Mouse (Mus musculus) embryonic facial prominence, embryonic 12.5 days (tissue): ENCODE measurements around the gene Rsph6a. TPM values are rescaled to one million over a fixed set of nuclear protein-coding genes. Genes with fewer than 3 reads are reported as not detected.

Experiments
- ATAC-seq: fragments of 200-750 bp; cut with Nextera tagmentation; 2 replicates; pipeline ENCODE4 v1.8.0; 2017; ENCODE audit not compliant: insufficient number of reproducible peaks, insufficient read depth, low FRiP score, low TSS enrichment
- H3K27ac ChIP-seq: fragments of 300-500 bp; sonication (generic); 2 replicates; pipeline ENCODE4 v1.5.1; 2016; ENCODE audit warnings: mild to moderate bottlenecking
- H3K27me3 ChIP-seq: fragments of 300-500 bp; sonication (generic); 2 replicates; pipeline ENCODE4 v1.6.1; 2016; ENCODE audit warnings: mild to moderate bottlenecking, moderate library complexity
- H3K36me3 ChIP-seq: fragments of 300-500 bp; sonication (generic); 2 replicates; pipeline ENCODE4 v1.6.1; 2016; ENCODE audit warnings: mild to moderate bottlenecking
- H3K4me1 ChIP-seq: fragments of 300-500 bp; sonication (generic); 2 replicates; pipeline ENCODE4 v1.6.1; 2016
- H3K4me2 ChIP-seq: fragments of 300-500 bp; sonication (generic); replicated peaks from 2 replicates; pipeline ENCODE4 v1.6.1; 2016; ENCODE audit warnings: mild to moderate bottlenecking, moderate library complexity
- H3K4me3 ChIP-seq: fragments of 300-500 bp; sonication (generic); 2 replicates; pipeline ENCODE4 v1.5.1; 2016; ENCODE audit warnings: mild to moderate bottlenecking
- H3K9ac ChIP-seq: fragments of 300-500 bp; sonication (generic); 2 replicates; pipeline ENCODE4 v1.6.1; 2016; ENCODE audit warnings: mild to moderate bottlenecking, moderate library complexity
- H3K9me3 ChIP-seq: fragments of 300-500 bp; sonication (generic); 2 replicates; pipeline ENCODE4 v1.6.1; 2016; ENCODE audit warnings: mild to moderate bottlenecking, moderate library complexity
- WGBS: fragments of 180-500 bp; shearing (Covaris S2); methylation state at CpG from one replicate; pipeline ENCODE4 v1.1.7; 2016; 5-methylcytosine and 5-hydroxymethylcytosine counted together
- polyA plus RNA-seq: library from polyadenylated mRNA; unstranded; fragments of >200 nt; fragmentation: Nextera tagmentation; extraction: Ambion mirVana; gene quantifications from 2 replicates; pipeline ENCODE4 v1.2.1, GENCODE M21; 2016

Rsph6a gene
- polyA plus RNA-seq, 1 experiment from 2014 or later = not detected

GRCm38 (mm10) chr7:19022189-19022958 lies 32.1 kb upstream of the Rsph6a start:
- H3K36me3 ChIP-seq = no peaks in the 10 kb centered on the region
- no peak overlapping the region for H3K9ac ChIP-seq
- H3K4me2 ChIP-seq = no peak overlapping the region
- peaks cover 15% of the 10 kb centered on the region for H3K4me1 ChIP-seq
- H3K27ac ChIP-seq = no peak overlapping the region
- no peak for ATAC-seq
- no peaks in the 10 kb centered on the region for H3K9me3 ChIP-seq
- no peak overlapping the region for H3K4me3 ChIP-seq
- H3K27me3 ChIP-seq = peaks cover 40% of the 10 kb centered on the region
- WGBS = 56% methylated on average over 18 of the region's 18 CpGs

- Histone ChIP-seq H3K4me3 (peak within 1 kb of the TSS; percentile 82), H3K36me3 (no peaks in the 10 kb centered on the region), H3K4me2 (peak within 1 kb of the TSS; percentile 90), H3K4me1 (peaks cover 22% of the 10 kb centered on the region), H3K9ac (peak within 1 kb of the TSS; percentile 95), H3K27ac (peak within 1 kb of the TSS; percentile 60; the same call in 1 of the 2 replicates), H3K27me3 (peaks cover 40% of the 10 kb centered on the region), H3K9me3 (no peaks in the 10 kb centered on the region)
- WGBS = 5% methylated on average over 30 of the region's 30 CpGs
- no peak for ATAC-seq
These were observed 31.1 kb upstream of the Rsph6a start, which contains the start of gene Foxa3 for GRCm38 (mm10) chr7:19023357-19023814. TSS of gene Foxa3 (minus strand) at chr7:19023538.

GRCm38 (mm10) chr7:19024096-19024506 lies 30.4 kb upstream of the Rsph6a start, which contains the start of gene Sympk:
TSS of gene Sympk (plus strand) at chr7:19024377.
- peak within 1 kb of the TSS; percentile 60; the same call in 1 of the 2 replicates for H3K27ac ChIP-seq

GRCm38 (mm10) chr7:19024581-19025255 lies 29.8 kb upstream of the Rsph6a start:
- H3K9me3 ChIP-seq = no peaks in the 10 kb centered on the region
- H3K4me3 ChIP-seq = peak overlapping the region; percentile 82
- H3K4me2 ChIP-seq = peak overlapping the region; percentile 90
- peaks cover 40% of the 10 kb centered on the region for H3K27me3 ChIP-seq
- H3K36me3 ChIP-seq = peaks cover 12% of the 10 kb centered on the region
- peak overlapping the region; percentile 60; the same call in 1 of the 2 replicates for H3K27ac ChIP-seq
- H3K9ac ChIP-seq = peak overlapping the region; percentile 95
- peak; percentile 49 for ATAC-seq
- 1% methylated on average over 35 of the region's 36 CpGs for WGBS
- H3K4me1 ChIP-seq = peaks cover 22% of the 10 kb centered on the region

More at GRCm38 (mm10) chr7:19024096-19024506, 30.4 kb upstream of the Rsph6a start, which contains the start of gene Sympk:
- Histone ChIP-seq H3K4me1 (peaks cover 22% of the 10 kb centered on the region), H3K4me2 (peak within 1 kb of the TSS; percentile 90), H3K27me3 (peaks cover 40% of the 10 kb centered on the region), H3K9me3 (no peaks in the 10 kb centered on the region), H3K36me3 (peaks cover 6% of the 10 kb centered on the region), H3K4me3 (peak within 1 kb of the TSS; percentile 82), H3K9ac (peak within 1 kb of the TSS; percentile 95)
- WGBS = under 1% methylated on average over 49 of the region's 50 CpGs
- ATAC-seq = peak; percentile 92

GRCm38 (mm10) chr7:19028067-19028466 lies 26.4 kb upstream of the Rsph6a start:
- Histone ChIP-seq H3K27ac (no peak overlapping the region), H3K36me3 (peaks cover 43% of the 10 kb centered on the region), H3K27me3 (peaks cover 8% of the 10 kb centered on the region), H3K4me3 (no peak overlapping the region), H3K4me2 (no peak overlapping the region), H3K9ac (no peak overlapping the region), H3K4me1 (peaks cover 22% of the 10 kb centered on the region), H3K9me3 (no peaks in the 10 kb centered on the region)
- ATAC-seq = no peak

GRCm38 (mm10) chr7:19029084-19029653 lies 25.3 kb upstream of the Rsph6a start:
- H3K4me1 ChIP-seq = peaks cover 22% of the 10 kb centered on the region
- H3K9ac ChIP-seq = no peak overlapping the region
- ATAC-seq = no peak
- H3K9me3 ChIP-seq = no peaks in the 10 kb centered on the region
- peaks cover 51% of the 10 kb centered on the region for H3K36me3 ChIP-seq
- no peak overlapping the region for H3K27ac ChIP-seq
- 62% methylated on average over 6 of the region's 6 CpGs for WGBS
- no peak overlapping the region for H3K4me2 ChIP-seq
- no peak overlapping the region for H3K4me3 ChIP-seq
- H3K27me3 ChIP-seq = no peaks in the 10 kb centered on the region

GRCm38 (mm10) chr7:19031641-19032040 lies 22.8 kb upstream of the Rsph6a start:
- Histone ChIP-seq H3K9ac (no peak overlapping the region), H3K4me1 (0 out of 2 replicates have a peak, but pooled peaks cover 7% of the 10 kb centered on the region), H3K27me3 (no peaks in the 10 kb centered on the region), H3K9me3 (no peaks in the 10 kb centered on the region), H3K4me3 (no peak overlapping the region), H3K4me2 (no peak overlapping the region), H3K27ac (no peak overlapping the region), H3K36me3 (peaks cover 75% of the 10 kb centered on the region)
- WGBS = 62% methylated on average over 4 of the region's 4 CpGs
- no peak for ATAC-seq

- H3K4me2 ChIP-seq = no peak overlapping the region
- no peak overlapping the region for H3K27ac ChIP-seq
- H3K9me3 ChIP-seq = no peaks in the 10 kb centered on the region
- peaks cover 99% of the 10 kb centered on the region for H3K36me3 ChIP-seq
- H3K27me3 ChIP-seq = no peaks in the 10 kb centered on the region
- H3K4me3 ChIP-seq = no peak overlapping the region
- no peak overlapping the region for H3K9ac ChIP-seq
- ATAC-seq = no peak
- no peaks in the 10 kb centered on the region for H3K4me1 ChIP-seq
- 95% methylated on average over 6 of the region's 6 CpGs for WGBS
These were observed 9.9 kb upstream of the Rsph6a start for GRCm38 (mm10) chr7:19044616-19045015.

- Histone ChIP-seq H3K9me3 (no peaks in the 10 kb centered on the region), H3K27me3 (no peaks in the 10 kb centered on the region), H3K36me3 (peaks cover 99% of the 10 kb centered on the region), H3K4me2 (no peak overlapping the region), H3K9ac (no peak overlapping the region), H3K27ac (no peak overlapping the region), H3K4me3 (no peak overlapping the region), H3K4me1 (no peaks in the 10 kb centered on the region)
- no peak for ATAC-seq
- 92% methylated on average over 11 of the region's 11 CpGs for WGBS
These were observed 8.0 kb upstream of the Rsph6a start for GRCm38 (mm10) chr7:19046286-19047069.

- Histone ChIP-seq H3K27ac (no peak overlapping the region), H3K4me3 (no peak overlapping the region), H3K9ac (no peak overlapping the region), H3K4me2 (no peak overlapping the region), H3K4me1 (no peaks in the 10 kb centered on the region), H3K9me3 (no peaks in the 10 kb centered on the region), H3K36me3 (peaks cover 98% of the 10 kb centered on the region), H3K27me3 (no peaks in the 10 kb centered on the region)
- no peak for ATAC-seq
- 89% methylated on average over 14 of the region's 14 CpGs for WGBS
These were observed 6.4 kb upstream of the Rsph6a start for GRCm38 (mm10) chr7:19048006-19048527.

- WGBS = 88% methylated on average over 5 of the region's 5 CpGs
- Histone ChIP-seq H3K9ac (no peak overlapping the region), H3K9me3 (no peaks in the 10 kb centered on the region), H3K4me2 (no peak overlapping the region), H3K27me3 (no peaks in the 10 kb centered on the region), H3K27ac (no peak overlapping the region), H3K36me3 (peaks cover 91% of the 10 kb centered on the region), H3K4me3 (no peak overlapping the region), H3K4me1 (peaks cover under 1% of the 10 kb centered on the region; the same call in 1 of the 2 replicates)
- ATAC-seq = no peak
These were observed 5.2 kb upstream of the Rsph6a start for GRCm38 (mm10) chr7:19049252-19049651.
